In genomic region chr2:11332469-11332868, GRCm38 (mm10) we compare ENCODE assay signal across 9 mouse cellular contexts.
DNase-seq lines count a peak whose midpoint lies in the region; ATAC-seq and TF ChIP-seq lines count a peak whose summit lies in the region.
"Had no signal": no experiment of that assay in that cellular context is flagged by ENCODE, and none has a peak within 500 bp of the region (broad histone marks: within the 10 kb centered on the region; RNA-seq: fewer than 3 reads in every experiment).

No protein-coding gene starts in this region.

- no peak for TF ChIP-seq CTCF in thymus, adult 2 months (IDR thresholded peaks at IDR 0.05; ENCODE audit: borderline replicate concordance, control insufficient read depth, extremely low read depth, insufficient read depth, low read length, poor library complexity)

- H3K4me2 ChIP-seq in midbrain, embryonic 13.5 days (replicated peaks) = no peak overlapping the region
- H3K4me2 ChIP-seq in hindbrain, embryonic 12.5 days (replicated peaks) = no peak overlapping the region
- H3K4me2 ChIP-seq: heart, embryonic 12.5 days had no signal

- H3K4me3 ChIP-seq in thymus, adult 2 months (ENCODE audit: control insufficient read depth, insufficient read depth, low read length) = no peak overlapping the region
- no peak overlapping the region for H3K4me3 ChIP-seq in macrophage (ENCODE audit: inconsistent target)
- no peak overlapping the region for H3K4me3 ChIP-seq in midbrain, embryonic 13.5 days (replicated peaks)
- H3K4me3 ChIP-seq in hindbrain, embryonic 12.5 days = no peak overlapping the region
- H3K4me3 ChIP-seq: heart, embryonic 12.5 days had no signal

- no peaks in the 10 kb centered on the region for H3K9me3 ChIP-seq in midbrain, embryonic 13.5 days
- no peaks in the 10 kb centered on the region for H3K9me3 ChIP-seq in hindbrain, embryonic 12.5 days (replicated peaks)
- H3K9me3 ChIP-seq: heart, embryonic 12.5 days had no signal

- H3K79me2 ChIP-seq in macrophage (ENCODE audit: inconsistent target) = no peaks in the 10 kb centered on the region

- 28% methylated on average over 4 of the region's 4 CpGs for WGBS in thymus, adult 2 months
- 15% methylated on average over 4 of the region's 4 CpGs for WGBS in macrophage (ENCODE audit: missing documents)
- WGBS in midbrain, embryonic 13.5 days = 88% methylated on average over 4 of the region's 4 CpGs
- 73% methylated on average over 4 of the region's 4 CpGs for WGBS in hindbrain, embryonic 12.5 days

- H3K27ac ChIP-seq in thymus, adult 2 months (ENCODE audit: control insufficient read depth, insufficient read depth, low read length) = no peak overlapping the region
- peak overlapping the region; percentile 85 for H3K27ac ChIP-seq in macrophage
- no peak overlapping the region for H3K27ac ChIP-seq in midbrain, embryonic 13.5 days
- H3K27ac ChIP-seq in hindbrain, embryonic 12.5 days = no peak overlapping the region

- H3K4me1 ChIP-seq in thymus, adult 2 months (replicated peaks; ENCODE audit: control insufficient read depth, insufficient read depth, low read length) = peaks cover 9% of the 10 kb centered on the region
- no peaks in the 10 kb centered on the region for H3K4me1 ChIP-seq in midbrain, embryonic 13.5 days (replicated peaks)
- H3K4me1 ChIP-seq in hindbrain, embryonic 12.5 days = no peaks in the 10 kb centered on the region

- peak; percentile 16 for DNase-seq in thymus, adult 2 months
- no peak for DNase-seq in thymus, adult 18-20 months
- peak; percentile 48 for DNase-seq in induced T-regulatory cell, adult 2 months (ENCODE audit: low read depth)
- DNase-seq in thymus, postnatal 25 days = peak; percentile 22
- DNase-seq in frontal cortex, postnatal 36 days (ENCODE audit: low spot score in 2 of 2) = no peak

- H3K9ac ChIP-seq in midbrain, embryonic 13.5 days (replicated peaks) = no peak overlapping the region
- no peak overlapping the region for H3K9ac ChIP-seq in hindbrain, embryonic 12.5 days
- H3K9ac ChIP-seq: heart, embryonic 12.5 days had no signal

- no peaks in the 10 kb centered on the region for H3K36me3 ChIP-seq in thymus, adult 2 months (ENCODE audit: control insufficient read depth, insufficient read depth, low read length)
- no peaks in the 10 kb centered on the region for H3K36me3 ChIP-seq in macrophage (ENCODE audit: inconsistent target)
- no peaks in the 10 kb centered on the region for H3K36me3 ChIP-seq in midbrain, embryonic 13.5 days
- no peaks in the 10 kb centered on the region for H3K36me3 ChIP-seq in hindbrain, embryonic 12.5 days
- H3K36me3 ChIP-seq: heart, embryonic 12.5 days had no signal

- no peaks in the 10 kb centered on the region for H3K27me3 ChIP-seq in thymus, adult 2 months (ENCODE audit: control insufficient read depth, insufficient read depth, low read length)
- no peaks in the 10 kb centered on the region for H3K27me3 ChIP-seq in midbrain, embryonic 13.5 days
- H3K27me3 ChIP-seq in hindbrain, embryonic 12.5 days = no peaks in the 10 kb centered on the region; the same call in 1 of the 2 replicates
- H3K27me3 ChIP-seq: heart, embryonic 12.5 days had no signal

- ATAC-seq in midbrain, embryonic 13.5 days = no peak
- ATAC-seq in hindbrain, embryonic 12.5 days (ENCODE audit: low FRiP score) = no peak

- no peak for TF ChIP-seq POLR2A in thymus, adult 2 months (IDR thresholded peaks at IDR 0.05; ENCODE audit: control insufficient read depth, extremely low read depth, insufficient read depth, low read length, poor library complexity)

Comparison
In these comparisons a context has a peak if more than half of its experiments do, and no peak if none do; other contexts are left out.
1. DNase-seq: peak in thymus, adult 2 months (single experiment), induced T-regulatory cell, adult 2 months (single experiment) and thymus, postnatal 25 days (single experiment); none in thymus, adult 18-20 months (0 of 2) and frontal cortex, postnatal 36 days (0 of 2).